Mouse (Mus musculus) MEL (cell line): ENCODE results near the gene Vmn1r73. TPM values are rescaled to one million over a fixed set of nuclear protein-coding genes. Genes with fewer than 3 reads are reported as not detected.

Experiments
- DNase-seq: peaks from one replicate; pipeline ENCODE4 v3.0.0; 2011; ENCODE audit warnings: low read depth, low spot score
- H3K27ac ChIP-seq: 2 replicates; pipeline ENCODE4 v1.5.1; 2012; ENCODE audit warnings: low read depth, mild to moderate bottlenecking, control low read depth, low read length, moderate library complexity; ENCODE audit not compliant: control insufficient read depth
- H3K27me3 ChIP-seq, 2 experiments: fragments of 150-350 bp in 1 of 2; sonication (generic) in 1 of 2; 2 replicates each; pipeline ENCODE4 v1.6.1; 2012; ENCODE audit warnings: low read length in 2 of 2, mild to moderate bottlenecking in 2 of 2, improper control_type of control experiment in 1 of 2, moderate library complexity in 1 of 2; ENCODE audit not compliant: insufficient read depth in 2 of 2, control insufficient read depth in 1 of 2
- H3K36me3 ChIP-seq, 2 experiments: 2 replicates each; pipeline ENCODE4 v1.6.1; 2012 to 2014; ENCODE audit warnings: low read length in 2 of 2, improper control_type of control experiment in 1 of 2, inconsistent platforms in 1 of 2, mild to moderate bottlenecking in 1 of 2; ENCODE audit not compliant: insufficient read depth in 2 of 2, control insufficient read depth in 1 of 2
- H3K4me1 ChIP-seq, 2 experiments: fragments of 150-350 bp in 1 of 2; sonication (generic) in 1 of 2; 2 replicates each; pipeline ENCODE4 v1.6.1; 2012; ENCODE audit warnings: low read length in 2 of 2, improper control_type of control experiment in 1 of 2, mild to moderate bottlenecking in 1 of 2; ENCODE audit not compliant: insufficient read depth in 2 of 2, control insufficient read depth in 1 of 2
- H3K4me3 ChIP-seq, 2 experiments: fragments of 150-350 bp in 1 of 2; sonication (generic) in 1 of 2; 2 replicates each; pipeline ENCODE4 v1.5.1; 2012; ENCODE audit warnings: low read depth in 2 of 2, low read length in 2 of 2, mild to moderate bottlenecking in 2 of 2, moderate library complexity in 2 of 2, control low read depth in 1 of 2, improper control_type of control experiment in 1 of 2; ENCODE audit not compliant: control insufficient read depth in 1 of 2, insufficient read depth in 1 of 2
- H3K79me2 ChIP-seq: 2 replicates; pipeline ENCODE4 v1.6.1; 2012; ENCODE audit warnings: mild to moderate bottlenecking, low read length, moderate library complexity; ENCODE audit not compliant: control insufficient read depth, poor library complexity, insufficient read depth
- H3K9ac ChIP-seq: 2 replicates; pipeline ENCODE4 v1.6.1; 2012; ENCODE audit warnings: low read depth, mild to moderate bottlenecking, control low read depth, low read length, moderate library complexity; ENCODE audit not compliant: control insufficient read depth, poor library complexity, severe bottlenecking
- H3K9me3 ChIP-seq: fragments of 150-350 bp; sonication (generic); replicated peaks from 2 replicates; pipeline ENCODE4 v1.6.1; 2012; ENCODE audit warnings: mild to moderate bottlenecking, low read length, improper control_type of control experiment, moderate library complexity; ENCODE audit not compliant: insufficient read depth
- MAFK ChIP-seq: IDR thresholded peaks from 2 replicates; pipeline ENCODE4 v1.6.1; 2011; ENCODE audit warnings: low read depth, mild to moderate bottlenecking, low read length, improper control_type of control experiment, borderline replicate concordance
- TCF12 ChIP-seq: IDR thresholded peaks from 2 replicates; pipeline ENCODE4 v1.6.1; 2014; ENCODE audit warnings: low read depth, mild to moderate bottlenecking, inconsistent platforms, low read length, improper control_type of control experiment, moderate library complexity
- polyA plus RNA-seq, 2 experiments: library from polyadenylated mRNA; stranded (reverse) in 1 of 2; unstranded in 1 of 2; fragments of >175 nt in 1 of 2; fragments of >200 nt in 1 of 2; gene quantifications; 2 replicates each; pipeline versions ENCODE4 v1.2.1 to v1.2.4; 2012; ENCODE audit warnings: low replicate concordance in 2 of 2, low read depth in 1 of 2; ENCODE audit not compliant: insufficient read length in 2 of 2, insufficient read depth in 1 of 2, missing spikeins in 1 of 2
- total RNA-seq: library from RNA; depleted of rRNA; stranded (reverse); fragments of 300-350 nt; gene quantifications from 2 replicates; pipeline ENCODE4 v1.2.3, GENCODE M21; 2012; rRNA removed

Vmn1r73 gene
- total RNA-seq, result not detected in 2 replicates
- not detected for polyA plus RNA-seq

DNA sequence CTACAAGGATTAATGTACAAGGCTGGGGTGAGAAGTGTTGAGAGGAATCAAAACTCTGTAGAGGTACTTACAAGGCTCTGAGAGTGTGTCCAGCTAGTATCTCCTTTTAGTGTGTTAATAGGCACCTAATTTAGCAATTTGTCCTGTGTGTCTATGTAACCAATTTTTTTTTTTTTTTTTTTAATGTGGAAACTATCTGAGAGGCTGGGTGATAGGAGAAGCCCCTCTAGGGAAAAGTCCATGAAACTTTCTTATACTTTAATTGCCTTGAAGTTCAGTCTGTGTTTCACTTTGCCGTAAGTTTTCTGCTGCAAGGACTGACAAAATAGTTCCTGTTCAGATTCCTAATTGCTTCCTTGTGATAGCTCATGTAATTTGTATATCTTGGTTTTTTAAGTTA lies at the start of gene Vmn1r73:
Gene Vmn1r73, plus strand, starts transcription at position 301 of the 400 bp plus-strand sequence.
- Histone ChIP-seq H3K9ac (no peak within 1 kb of the TSS), H3K27ac (no peak within 1 kb of the TSS)
- no peak for DNase-seq

More for the DNA sequence above, at the start of gene Vmn1r73:
- H3K27me3 ChIP-seq, result no peaks in the 10 kb centered on the region
- no peaks in the 10 kb centered on the region for H3K79me2 ChIP-seq
- no peaks in the 10 kb centered on the region for H3K4me1 ChIP-seq
- no peaks in the 10 kb centered on the region for H3K9me3 ChIP-seq
- no peak within 1 kb of the TSS for H3K4me3 ChIP-seq
- no peaks in the 10 kb centered on the region for H3K36me3 ChIP-seq
- TF ChIP-seq MAFK (no peak), TCF12 (no peak)
- TF ChIP-seq, all 39 proteins: peak for 0

Other genes starting within 250 kb of the Vmn1r73 start
- not detected in 2 replicates for gene Zscan4-ps2, start 216.0 kb upstream of the Vmn1r73 start, total RNA-seq
- gene Zscan4-ps2, start 216.0 kb upstream of the Vmn1r73 start, polyA plus RNA-seq, result not detected
- gene Zscan4-ps3, start 121.0 kb upstream of the Vmn1r73 start, total RNA-seq, result not detected in 2 replicates
- gene Zscan4-ps3, start 121.0 kb upstream of the Vmn1r73 start, polyA plus RNA-seq, result not detected
- gene Vmn1r72, start 50.1 kb upstream of the Vmn1r73 start, total RNA-seq, result not detected in 2 replicates
- gene Vmn1r72, start 50.1 kb upstream of the Vmn1r73 start, polyA plus RNA-seq, result not detected
- gene Vmn1r74, start 103.7 kb downstream of the Vmn1r73 start, total RNA-seq, result not detected in 2 replicates
- not detected for gene Vmn1r74, start 103.7 kb downstream of the Vmn1r73 start, polyA plus RNA-seq
- gene Vmn1r75, start 144.4 kb downstream of the Vmn1r73 start, total RNA-seq, result not detected in 2 replicates
- gene Vmn1r75, start 144.4 kb downstream of the Vmn1r73 start, polyA plus RNA-seq, result not detected
- not detected in 2 replicates for gene Vmn1r76, start 207.9 kb downstream of the Vmn1r73 start, total RNA-seq
- gene Vmn1r76, start 207.9 kb downstream of the Vmn1r73 start, polyA plus RNA-seq, result not detected